Mouse (Mus musculus) kidney, postnatal 0 days (tissue): Measurements from ENCODE around the gene Tspan5. TPM values are rescaled to one million over a fixed set of nuclear protein-coding genes. Genes with fewer than 3 reads are reported as not detected.

ENCODE experiments used
- ATAC-seq: fragments of 200-750 bp; cut with Nextera tagmentation; replicated peaks from 2 replicates; pipeline ENCODE4 v1.8.0; 2017; ENCODE audit warnings: low read depth, moderate number of reproducible peaks, moderate TSS enrichment, moderate library complexity; ENCODE audit not compliant: low FRiP score
- DNase-seq: peaks from one replicate; pipeline ENCODE4 v3.0.0-alpha.2; 2016; ENCODE audit warnings: low spot score
- H3K27ac ChIP-seq: fragments of 300-500 bp; sonication (generic); 2 replicates; pipeline ENCODE4 v1.5.1; 2014; ENCODE audit warnings: mild to moderate bottlenecking
- H3K27me3 ChIP-seq: fragments of 300-500 bp; sonication (generic); 2 replicates; pipeline ENCODE4 v1.6.1; 2014; ENCODE audit warnings: low read length, mixed read lengths; ENCODE audit not compliant: insufficient read depth
- H3K36me3 ChIP-seq: fragments of 300-500 bp; sonication (generic); 2 replicates; pipeline ENCODE4 v1.6.1; 2014; ENCODE audit warnings: low read length, mixed read lengths; ENCODE audit not compliant: insufficient read depth
- H3K4me1 ChIP-seq: fragments of 300-500 bp; sonication (generic); replicated peaks from 2 replicates; pipeline ENCODE4 v1.6.1; 2014; ENCODE audit warnings: antibody characterized with exemption, low read length, mixed read lengths; ENCODE audit not compliant: insufficient read depth
- H3K4me2 ChIP-seq: fragments of 300-500 bp; sonication (generic); 2 replicates; pipeline ENCODE4 v1.6.1; 2014; ENCODE audit warnings: mild to moderate bottlenecking, low read length, moderate library complexity, mixed read lengths
- H3K4me3 ChIP-seq: fragments of 300-500 bp; sonication (generic); replicated peaks from 2 replicates; pipeline ENCODE4 v1.5.1; 2014; ENCODE audit warnings: low read depth, low read length
- H3K9ac ChIP-seq: fragments of 300-500 bp; sonication (generic); 2 replicates; pipeline ENCODE4 v1.6.1; 2014; ENCODE audit warnings: low read depth, low read length
- H3K9me3 ChIP-seq: fragments of 300-500 bp; sonication (generic); replicated peaks from 2 replicates; pipeline ENCODE4 v1.6.1; 2016; ENCODE audit warnings: low read length, inconsistent platforms, mixed read lengths
- CTCF ChIP-seq: IDR thresholded peaks from 2 replicates; pipeline ENCODE4 v1.5.1; 2016; ENCODE audit warnings: antibody characterized with exemption, low read depth, mild to moderate bottlenecking, moderate library complexity
- WGBS: fragments of 180-500 bp; shearing (Covaris S2); extraction: QIAGEN DNeasy Blood & Tissue Kit; methylation state at CpG from one replicate; pipeline ENCODE4 v1.1.7; 2014; 5-methylcytosine and 5-hydroxymethylcytosine counted together
- polyA plus RNA-seq: library from polyadenylated mRNA; unstranded; fragments of >200 nt; fragmentation: Nextera tagmentation; extraction: Ambion mirVana; gene quantifications from 2 replicates; pipeline ENCODE4 v1.2.1, GENCODE M21; 2015

Gene Tspan5
- polyA plus RNA-seq, 1 experiment from 2014 or later, result 19.0 TPM

GRCm38 (mm10) chr3:138852982-138853689 lies 111.1 kb downstream of the Tspan5 start:
- ATAC-seq, result no peak
- TF ChIP-seq CTCF, result no peak

GRCm38 (mm10) chr3:138853996-138854836 lies 112.2 kb downstream of the Tspan5 start:
- Histone ChIP-seq H3K27me3 (no peaks in the 10 kb centered on the region), H3K9ac (no peak overlapping the region), H3K4me3 (no peak overlapping the region), H3K4me1 (peaks cover 16% of the 10 kb centered on the region), H3K9me3 (no peaks in the 10 kb centered on the region), H3K4me2 (no peak overlapping the region), H3K27ac (no peak overlapping the region), H3K36me3 (no peaks in the 10 kb centered on the region)
- 81% methylated on average over 16 of the region's 16 CpGs for WGBS
- ATAC-seq (no peak), DNase-seq (no peak)
- TF ChIP-seq CTCF, result no peak

More at GRCm38 (mm10) chr3:138852982-138853689, 111.1 kb downstream of the Tspan5 start:
- H3K4me3 ChIP-seq, result no peak overlapping the region
- 62% methylated on average over 13 of the region's 13 CpGs for WGBS
- DNase-seq, result no peak
- no peak overlapping the region for H3K9ac ChIP-seq
- H3K9me3 ChIP-seq, result no peaks in the 10 kb centered on the region
- no peaks in the 10 kb centered on the region for H3K36me3 ChIP-seq
- H3K27me3 ChIP-seq, result no peaks in the 10 kb centered on the region
- H3K4me1 ChIP-seq, result peaks cover 16% of the 10 kb centered on the region
- H3K27ac ChIP-seq, result no peak overlapping the region
- no peak overlapping the region for H3K4me2 ChIP-seq

- Histone ChIP-seq H3K27me3 (no peaks in the 10 kb centered on the region), H3K4me3 (no peak overlapping the region), H3K4me1 (peaks cover 16% of the 10 kb centered on the region), H3K27ac (no peak overlapping the region), H3K9me3 (no peaks in the 10 kb centered on the region), H3K4me2 (no peak overlapping the region), H3K9ac (no peak overlapping the region), H3K36me3 (no peaks in the 10 kb centered on the region)
- TF ChIP-seq CTCF, result no peak
- ATAC-seq (no peak), DNase-seq (no peak)
- WGBS, result 55% methylated on average over 5 of the region's 5 CpGs
These were observed 113.4 kb downstream of the Tspan5 start for GRCm38 (mm10) chr3:138855387-138855786.

GRCm38 (mm10) chr3:138856946-138857345 lies 115.0 kb downstream of the Tspan5 start:
- no peak overlapping the region for H3K4me3 ChIP-seq
- no peaks in the 10 kb centered on the region for H3K9me3 ChIP-seq
- no peaks in the 10 kb centered on the region for H3K27me3 ChIP-seq
- no peak overlapping the region for H3K4me2 ChIP-seq
- H3K4me1 ChIP-seq, result peaks cover 16% of the 10 kb centered on the region
- H3K27ac ChIP-seq, result no peak overlapping the region
- ATAC-seq, result no peak
- no peak for DNase-seq
- TF ChIP-seq CTCF, result no peak
- 77% methylated on average over 4 of the region's 4 CpGs for WGBS
- no peak overlapping the region for H3K9ac ChIP-seq
- H3K36me3 ChIP-seq, result no peaks in the 10 kb centered on the region

- TF ChIP-seq CTCF, result no peak
- no peaks in the 10 kb centered on the region for H3K9me3 ChIP-seq
- no peaks in the 10 kb centered on the region for H3K27me3 ChIP-seq
- WGBS, result 41% methylated on average over 12 of the region's 12 CpGs
- H3K4me1 ChIP-seq, result peaks cover 13% of the 10 kb centered on the region
- peak overlapping the region; percentile 50 for H3K27ac ChIP-seq
- no peaks in the 10 kb centered on the region for H3K36me3 ChIP-seq
- no peak overlapping the region for H3K4me2 ChIP-seq
- DNase-seq, result peak; percentile 61
- H3K9ac ChIP-seq, result no peak overlapping the region
- no peak for ATAC-seq
- no peak overlapping the region for H3K4me3 ChIP-seq
These were observed 116.0 kb downstream of the Tspan5 start for GRCm38 (mm10) chr3:138857805-138858546.

- Histone ChIP-seq H3K4me2 (no peak overlapping the region), H3K36me3 (no peaks in the 10 kb centered on the region), H3K4me3 (no peak overlapping the region), H3K27ac (no peak overlapping the region), H3K9me3 (no peaks in the 10 kb centered on the region), H3K9ac (no peak overlapping the region), H3K27me3 (no peaks in the 10 kb centered on the region), H3K4me1 (peaks cover 9% of the 10 kb centered on the region; the same call in 1 of the 2 replicates)
- ATAC-seq (no peak), DNase-seq (no peak)
- no peak for TF ChIP-seq CTCF
- 86% methylated on average over 6 of the region's 6 CpGs for WGBS
These were observed 116.7 kb downstream of the Tspan5 start for GRCm38 (mm10) chr3:138858649-138859048.
